In genomic region chr2:31654854-31655559, GRCm38 (mm10) we compare ENCODE assay signal across 8 mouse cellular contexts. TPM values are rescaled to one million over a fixed set of nuclear protein-coding genes. Genes with fewer than 3 reads are reported as not detected.
A peak's percentile ranks its signal among the peaks of the same experiment; 100 is the strongest.
DNase-seq lines count a peak whose midpoint lies in the region; ATAC-seq and TF ChIP-seq lines count a peak whose summit lies in the region.

No protein-coding gene starts in this region.

- ATAC-seq in heart, embryonic 15.5 days (replicated peaks; ENCODE audit: insufficient number of reproducible peaks, insufficient read depth, low FRiP score, low read depth): no peak
- no peak for ATAC-seq in liver, embryonic 15.5 days (ENCODE audit: insufficient read depth)
- no peak for ATAC-seq in erythroid progenitor cell, adult 5-6 weeks (replicated peaks; ENCODE audit: low FRiP score, poor library complexity, severe bottlenecking)

- TF ChIP-seq CTCF in cortical plate, adult 2 months (IDR thresholded peaks at IDR 0.05; ENCODE audit: extremely low read depth, insufficient read depth, low read length): peak; percentile 56

- no peaks in the 10 kb centered on the region for H3K36me3 ChIP-seq in heart, embryonic 15.5 days
- H3K36me3 ChIP-seq in liver, embryonic 15.5 days (replicated peaks): no peaks in the 10 kb centered on the region

- no peaks in the 10 kb centered on the region for H3K9me3 ChIP-seq in heart, embryonic 15.5 days (replicated peaks)
- no peaks in the 10 kb centered on the region for H3K9me3 ChIP-seq in liver, embryonic 15.5 days (replicated peaks)

- H3K4me2 ChIP-seq in heart, embryonic 15.5 days: peak overlapping the region; percentile 100
- peak overlapping the region; percentile 69; the same call in 1 of the 2 replicates for H3K4me2 ChIP-seq in liver, embryonic 15.5 days

- H3K27ac ChIP-seq in cortical plate, adult 2 months (ENCODE audit: insufficient read depth, low read length): no peak overlapping the region
- H3K27ac ChIP-seq in heart, embryonic 15.5 days: no peak overlapping the region
- H3K27ac ChIP-seq in liver, embryonic 15.5 days (replicated peaks): no peak overlapping the region

- TF ChIP-seq POLR2A in cortical plate, adult 2 months (IDR thresholded peaks at IDR 0.05; ENCODE audit: extremely low read depth, insufficient read depth, low read length): no peak

- WGBS in heart, embryonic 15.5 days: 4% methylated on average over 22 of the region's 22 CpGs
- 4% methylated on average over 22 of the region's 22 CpGs for WGBS in liver, embryonic 15.5 days (ENCODE audit: insufficient replicate concordance)

- H3K4me1 ChIP-seq in cortical plate, adult 2 months (ENCODE audit: control insufficient read depth, insufficient read depth, low read length): no peaks in the 10 kb centered on the region
- H3K4me1 ChIP-seq in heart, embryonic 15.5 days (replicated peaks): peaks cover 13% of the 10 kb centered on the region
- H3K4me1 ChIP-seq in liver, embryonic 15.5 days (replicated peaks): peaks cover 9% of the 10 kb centered on the region

- H3K27me3 ChIP-seq in heart, embryonic 15.5 days: peaks cover 90% of the 10 kb centered on the region
- H3K27me3 ChIP-seq in liver, embryonic 15.5 days: peaks cover 92% of the 10 kb centered on the region

- H3K4me3 ChIP-seq in cortical plate, adult 2 months (ENCODE audit: insufficient read depth, low read length): peak overlapping the region; percentile 64
- H3K4me3 ChIP-seq in heart, embryonic 15.5 days: peak overlapping the region; percentile 59
- peak overlapping the region; percentile 45 for H3K4me3 ChIP-seq in liver, embryonic 15.5 days (replicated peaks)

- H3K9ac ChIP-seq in heart, embryonic 15.5 days: no peak overlapping the region
- no peak overlapping the region for H3K9ac ChIP-seq in liver, embryonic 15.5 days

- peak; percentile 47 for DNase-seq in urinary bladder, postnatal 14 days (ENCODE audit: low spot score)
- DNase-seq in urinary bladder, postnatal 4 days (ENCODE audit: low spot score in 2 of 2): no peak
- DNase-seq in kidney, postnatal 36 days: peak; percentile 17 to 83
- DNase-seq in retina, embryonic 14.5 days (ENCODE audit: low spot score): peak; percentile 75

RNA-seq across cellular contexts. Expression of gene Prdm12, which starts 15.2 kb away (rescaled TPM):
- polyA plus RNA-seq in cortical plate, adult 2 months (2012; rRNA removed): 0.17 TPM in 2 replicates
- polyA plus RNA-seq in heart, embryonic 15.5 days (2015; fragmentation: Nextera tagmentation; extraction: Ambion mirVana): 0.27 TPM in 1 of 2 replicates, not detected in the other
- not detected in 2 replicates for polyA plus RNA-seq in liver, embryonic 15.5 days (2015; fragmentation: Nextera tagmentation; extraction: Ambion mirVana)
- not detected in 2 replicates for total RNA-seq in erythroid progenitor cell, adult 5-6 weeks (2015; ENCODE audit: low replicate concordance)
- total RNA-seq in erythroid progenitor cell, adult 5-6 weeks (2017; ENCODE audit: low replicate concordance): not detected in 2 replicates

RNA-seq across cellular contexts. Expression of gene Exosc2, which starts 15.5 kb away (rescaled TPM):
- polyA plus RNA-seq in cortical plate, adult 2 months (2012; rRNA removed): 24.4 and 27.3 TPM in 2 replicates
- 30.2 and 40.0 TPM in 2 replicates for polyA plus RNA-seq in heart, embryonic 15.5 days (2015; fragmentation: Nextera tagmentation; extraction: Ambion mirVana)
- polyA plus RNA-seq in liver, embryonic 15.5 days (2015; fragmentation: Nextera tagmentation; extraction: Ambion mirVana): 29.0 and 32.0 TPM in 2 replicates
- total RNA-seq in erythroid progenitor cell, adult 5-6 weeks (2015; ENCODE audit: low replicate concordance): 13.4 and 15.9 TPM in 2 replicates
- 12.6 and 25.5 TPM in 2 replicates for total RNA-seq in erythroid progenitor cell, adult 5-6 weeks (2017; ENCODE audit: low replicate concordance)

RNA-seq across cellular contexts. Expression of gene Abl1, which starts 33.2 kb away (rescaled TPM):
- 38.4 and 39.9 TPM in 2 replicates for polyA plus RNA-seq in cortical plate, adult 2 months (2012; rRNA removed)
- 21.9 and 30.4 TPM in 2 replicates for polyA plus RNA-seq in heart, embryonic 15.5 days (2015; fragmentation: Nextera tagmentation; extraction: Ambion mirVana)
- 5.9 and 7.5 TPM in 2 replicates for polyA plus RNA-seq in liver, embryonic 15.5 days (2015; fragmentation: Nextera tagmentation; extraction: Ambion mirVana)
- total RNA-seq in erythroid progenitor cell, adult 5-6 weeks (2015; ENCODE audit: low replicate concordance): 10.1 and 26.8 TPM in 2 replicates
- 24.1 and 26.5 TPM in 2 replicates for total RNA-seq in erythroid progenitor cell, adult 5-6 weeks (2017; ENCODE audit: low replicate concordance)

Comparison
In these comparisons a context has a peak if more than half of its experiments do, and no peak if none do; other contexts are left out.
1. DNase-seq: peak in urinary bladder, postnatal 14 days (single experiment), kidney, postnatal 36 days (2 of 2) and retina, embryonic 14.5 days (single experiment); none in urinary bladder, postnatal 4 days (0 of 2).
2. Peak in every context shown above with its lines, with median percentiles within 50 percentile points of each other: H3K4me3 ChIP-seq.